Mouse (Mus musculus): ENCODE data around the gene Ccl3. TPM values are rescaled to one million over a fixed set of nuclear protein-coding genes. Genes with fewer than 3 reads are reported as not detected.

The Ccl3 gene
- polyA plus RNA-seq, 1 experiment from 2014 or later = 0.95 TPM

GRCm38 (mm10) chr11:83646356-83647149, 2.6 kb downstream of the Ccl3 start:
- Histone ChIP-seq H3K4me3 (ENCODE audit: low read length) (no peak overlapping the region), H3K27me3 (ENCODE audit: control insufficient read depth, insufficient read depth, low read depth, low read length) (no peaks in the 10 kb centered on the region), H3K9me3 (ENCODE audit: control insufficient read depth, low read length) (no peaks in the 10 kb centered on the region), H3K4me2 (ENCODE audit: low read depth, low read length) (no peak overlapping the region), H3K9ac (ENCODE audit: low read length) (no peak overlapping the region), H3K4me1 (replicated peaks; ENCODE audit: control insufficient read depth, insufficient read depth, low read length) (no peaks in the 10 kb centered on the region), H3K36me3 (ENCODE audit: control insufficient read depth, insufficient read depth, low read length) (no peaks in the 10 kb centered on the region), H3K27ac (ENCODE audit: low read length) (no peak overlapping the region)
- ATAC-seq (ENCODE audit: low read depth) = no peak
- 93% methylated on average over 6 of the region's 6 CpGs for WGBS

- Histone ChIP-seq H3K4me1 (replicated peaks; ENCODE audit: control insufficient read depth, insufficient read depth, low read length) (no peaks in the 10 kb centered on the region), H3K9ac (ENCODE audit: low read length) (no peak within 1 kb of the TSS), H3K4me2 (ENCODE audit: low read depth, low read length) (no peak within 1 kb of the TSS), H3K27ac (ENCODE audit: low read length) (no peak within 1 kb of the TSS), H3K27me3 (ENCODE audit: control insufficient read depth, insufficient read depth, low read depth, low read length) (no peaks in the 10 kb centered on the region), H3K4me3 (ENCODE audit: low read length) (no peak within 1 kb of the TSS), H3K36me3 (ENCODE audit: control insufficient read depth, insufficient read depth, low read length) (no peaks in the 10 kb centered on the region), H3K9me3 (ENCODE audit: control insufficient read depth, low read length) (no peaks in the 10 kb centered on the region)
- WGBS = 82% methylated on average over 1 of the region's 1 CpGs
- ATAC-seq (ENCODE audit: low read depth) = no peak
Observed at GRCm38 (mm10) chr11:83645521-83645920, 3.6 kb downstream of the Ccl3 start, which contains the start of gene Rpl9-ps1. Gene Rpl9-ps1 (minus strand): TSS chr11:83645621.

GRCm38 (mm10) chr11:83641216-83641615, 7.9 kb downstream of the Ccl3 start:
- Histone ChIP-seq H3K27me3 (ENCODE audit: control insufficient read depth, insufficient read depth, low read depth, low read length) (no peaks in the 10 kb centered on the region), H3K9ac (ENCODE audit: low read length) (no peak overlapping the region), H3K4me2 (ENCODE audit: low read depth, low read length) (no peak overlapping the region), H3K4me1 (replicated peaks; ENCODE audit: control insufficient read depth, insufficient read depth, low read length) (no peaks in the 10 kb centered on the region), H3K4me3 (ENCODE audit: low read length) (no peak overlapping the region), H3K27ac (ENCODE audit: low read length) (no peak overlapping the region), H3K9me3 (ENCODE audit: control insufficient read depth, low read length) (no peaks in the 10 kb centered on the region), H3K36me3 (ENCODE audit: control insufficient read depth, insufficient read depth, low read length) (no peaks in the 10 kb centered on the region)
- ATAC-seq (ENCODE audit: low read depth) = no peak
- 66% methylated on average over 2 of the region's 2 CpGs for WGBS

- no peak for ATAC-seq (ENCODE audit: low read depth)
- H3K27me3 ChIP-seq (ENCODE audit: control insufficient read depth, insufficient read depth, low read depth, low read length) = no peaks in the 10 kb centered on the region
- H3K4me3 ChIP-seq (ENCODE audit: low read length) = no peak overlapping the region
- H3K9ac ChIP-seq (ENCODE audit: low read length) = no peak overlapping the region
- no peak overlapping the region for H3K27ac ChIP-seq (ENCODE audit: low read length)
- no peak overlapping the region for H3K4me2 ChIP-seq (ENCODE audit: low read depth, low read length)
- 61% methylated on average over 5 of the region's 5 CpGs for WGBS
- no peaks in the 10 kb centered on the region for H3K9me3 ChIP-seq (ENCODE audit: control insufficient read depth, low read length)
- no peaks in the 10 kb centered on the region for H3K4me1 ChIP-seq (replicated peaks; ENCODE audit: control insufficient read depth, insufficient read depth, low read length)
- H3K36me3 ChIP-seq (ENCODE audit: control insufficient read depth, insufficient read depth, low read length) = no peaks in the 10 kb centered on the region
Observed at GRCm38 (mm10) chr11:83640141-83640540, 9.0 kb downstream of the Ccl3 start.

- H3K27me3 ChIP-seq (ENCODE audit: control insufficient read depth, insufficient read depth, low read depth, low read length) = no peaks in the 10 kb centered on the region
- H3K9me3 ChIP-seq (ENCODE audit: control insufficient read depth, low read length) = no peaks in the 10 kb centered on the region
- no peaks in the 10 kb centered on the region for H3K36me3 ChIP-seq (ENCODE audit: control insufficient read depth, insufficient read depth, low read length)
- no peak for ATAC-seq (ENCODE audit: low read depth)
- no peak overlapping the region for H3K9ac ChIP-seq (ENCODE audit: low read length)
- H3K4me2 ChIP-seq (ENCODE audit: low read depth, low read length) = no peak overlapping the region
- H3K4me1 ChIP-seq (replicated peaks; ENCODE audit: control insufficient read depth, insufficient read depth, low read length) = no peaks in the 10 kb centered on the region
- H3K27ac ChIP-seq (ENCODE audit: low read length) = no peak overlapping the region
- WGBS = 59% methylated on average over 3 of the region's 3 CpGs
- no peak overlapping the region for H3K4me3 ChIP-seq (ENCODE audit: low read length)
Observed at GRCm38 (mm10) chr11:83639533-83639932, 9.6 kb downstream of the Ccl3 start.

GRCm38 (mm10) chr11:83638934-83639333, 10.2 kb downstream of the Ccl3 start:
- Histone ChIP-seq H3K36me3 (ENCODE audit: control insufficient read depth, insufficient read depth, low read length) (no peaks in the 10 kb centered on the region), H3K9me3 (ENCODE audit: control insufficient read depth, low read length) (no peaks in the 10 kb centered on the region), H3K4me2 (ENCODE audit: low read depth, low read length) (no peak overlapping the region), H3K27me3 (ENCODE audit: control insufficient read depth, insufficient read depth, low read depth, low read length) (no peaks in the 10 kb centered on the region), H3K27ac (ENCODE audit: low read length) (no peak overlapping the region), H3K4me3 (ENCODE audit: low read length) (no peak overlapping the region), H3K4me1 (replicated peaks; ENCODE audit: control insufficient read depth, insufficient read depth, low read length) (no peaks in the 10 kb centered on the region), H3K9ac (ENCODE audit: low read length) (no peak overlapping the region)
- 49% methylated on average over 2 of the region's 2 CpGs for WGBS
- no peak for ATAC-seq (ENCODE audit: low read depth)

GRCm38 (mm10) chr11:83636742-83637235, 12.4 kb downstream of the Ccl3 start:
- Histone ChIP-seq H3K4me1 (replicated peaks; ENCODE audit: control insufficient read depth, insufficient read depth, low read length) (no peaks in the 10 kb centered on the region), H3K27me3 (ENCODE audit: control insufficient read depth, insufficient read depth, low read depth, low read length) (no peaks in the 10 kb centered on the region), H3K4me3 (ENCODE audit: low read length) (no peak overlapping the region), H3K4me2 (ENCODE audit: low read depth, low read length) (no peak overlapping the region), H3K27ac (ENCODE audit: low read length) (no peak overlapping the region), H3K36me3 (ENCODE audit: control insufficient read depth, insufficient read depth, low read length) (no peaks in the 10 kb centered on the region), H3K9me3 (ENCODE audit: control insufficient read depth, low read length) (no peaks in the 10 kb centered on the region), H3K9ac (ENCODE audit: low read length) (no peak overlapping the region)
- no peak for ATAC-seq (ENCODE audit: low read depth)
- WGBS = 70% methylated on average over 1 of the region's 1 CpGs

GRCm38 (mm10) chr11:83634898-83635297, 14.3 kb downstream of the Ccl3 start:
- Histone ChIP-seq H3K4me3 (ENCODE audit: low read length) (no peak overlapping the region), H3K4me2 (ENCODE audit: low read depth, low read length) (no peak overlapping the region), H3K9ac (ENCODE audit: low read length) (no peak overlapping the region), H3K9me3 (ENCODE audit: control insufficient read depth, low read length) (no peaks in the 10 kb centered on the region), H3K27ac (ENCODE audit: low read length) (no peak overlapping the region), H3K4me1 (replicated peaks; ENCODE audit: control insufficient read depth, insufficient read depth, low read length) (no peaks in the 10 kb centered on the region), H3K27me3 (ENCODE audit: control insufficient read depth, insufficient read depth, low read depth, low read length) (no peaks in the 10 kb centered on the region), H3K36me3 (ENCODE audit: control insufficient read depth, insufficient read depth, low read length) (no peaks in the 10 kb centered on the region)
- no peak for ATAC-seq (ENCODE audit: low read depth)
- 93% methylated on average over 2 of the region's 2 CpGs for WGBS

- Histone ChIP-seq H3K4me2 (ENCODE audit: low read depth, low read length) (no peak overlapping the region), H3K9me3 (ENCODE audit: control insufficient read depth, low read length) (no peaks in the 10 kb centered on the region), H3K36me3 (ENCODE audit: control insufficient read depth, insufficient read depth, low read length) (no peaks in the 10 kb centered on the region), H3K27ac (ENCODE audit: low read length) (no peak overlapping the region), H3K4me1 (replicated peaks; ENCODE audit: control insufficient read depth, insufficient read depth, low read length) (no peaks in the 10 kb centered on the region), H3K27me3 (ENCODE audit: control insufficient read depth, insufficient read depth, low read depth, low read length) (no peaks in the 10 kb centered on the region), H3K9ac (ENCODE audit: low read length) (no peak overlapping the region), H3K4me3 (ENCODE audit: low read length) (no peak overlapping the region)
- 64% methylated on average over 4 of the region's 4 CpGs for WGBS
- no peak for ATAC-seq (ENCODE audit: low read depth)
Observed at GRCm38 (mm10) chr11:83634425-83634824, 14.7 kb downstream of the Ccl3 start.

All from lung, embryonic 16.5 days (tissue).